Mouse (Mus musculus): ENCODE measurements around the gene Vipr1.

The Vipr1 gene

DNA sequence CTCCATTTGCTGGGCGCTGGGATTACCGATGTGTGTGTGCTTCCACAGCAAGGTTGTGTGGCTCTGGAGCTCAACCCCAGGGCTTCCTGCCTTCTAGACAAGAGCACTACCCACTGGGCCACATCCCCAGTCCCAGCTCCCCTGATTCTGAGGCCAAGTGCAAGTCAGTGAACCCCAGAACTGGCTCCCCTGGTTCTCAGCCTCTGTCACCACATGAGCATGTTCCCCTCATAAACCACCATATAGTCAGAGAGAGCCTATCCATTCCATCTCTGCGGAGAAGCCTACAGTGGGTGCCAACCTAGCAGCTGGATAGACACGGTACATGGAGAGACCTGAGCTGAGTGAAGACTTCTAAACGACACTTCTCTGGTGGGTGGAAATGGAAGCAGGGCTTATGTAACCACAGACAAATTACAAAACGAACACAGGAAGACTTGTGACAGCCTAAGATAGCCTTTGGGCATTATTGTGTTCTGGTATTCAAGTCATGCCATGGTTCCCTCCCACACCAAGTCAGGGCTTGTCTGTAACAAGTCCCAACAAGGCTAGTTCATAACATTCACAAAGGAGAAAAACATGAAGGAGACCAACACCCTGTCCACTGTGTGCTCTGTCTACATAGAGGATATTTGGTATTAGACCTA, 63.6 kb downstream of the Vipr1 start:
- in situ Hi-C loops (cut with MboI; ENCODE audit: unreplicated experiment in 2 of 2), result loop anchor here in 1 of 2 experiments (5.0 to 25.0 kb wide), 5 partner anchors 34 to 1781 kb away; partner anchors contain the start of genes 1110059G10Rik, Kif15, Limd1 and Pomgnt2

DNA sequence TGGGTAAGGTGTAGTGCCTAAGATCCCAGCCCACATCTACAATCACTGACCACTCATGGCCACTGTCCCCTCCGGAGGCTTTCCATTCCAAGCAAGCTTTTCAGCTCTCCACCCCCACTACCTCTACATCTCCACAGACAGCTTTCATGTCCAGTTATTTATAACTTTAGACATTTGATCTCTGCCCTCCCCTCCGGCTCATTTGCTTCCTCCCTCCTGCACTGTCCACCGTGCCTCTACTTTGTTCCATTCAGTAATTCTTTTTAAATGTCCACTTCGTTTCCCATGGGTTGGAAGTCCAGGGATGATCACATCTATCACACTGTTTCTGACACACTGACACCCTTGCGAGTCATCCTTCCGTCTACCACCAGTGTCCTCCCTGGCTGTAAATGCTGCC, 65.3 kb downstream of the Vipr1 start:
- in situ Hi-C loops (cut with MboI; ENCODE audit: unreplicated experiment in 2 of 2), result loop anchor here in 1 of 2 experiments (5.0 to 25.0 kb wide), 5 partner anchors 36 to 1780 kb away; partner anchors contain the start of genes 1110059G10Rik, Kif15, Limd1 and Pomgnt2

DNA sequence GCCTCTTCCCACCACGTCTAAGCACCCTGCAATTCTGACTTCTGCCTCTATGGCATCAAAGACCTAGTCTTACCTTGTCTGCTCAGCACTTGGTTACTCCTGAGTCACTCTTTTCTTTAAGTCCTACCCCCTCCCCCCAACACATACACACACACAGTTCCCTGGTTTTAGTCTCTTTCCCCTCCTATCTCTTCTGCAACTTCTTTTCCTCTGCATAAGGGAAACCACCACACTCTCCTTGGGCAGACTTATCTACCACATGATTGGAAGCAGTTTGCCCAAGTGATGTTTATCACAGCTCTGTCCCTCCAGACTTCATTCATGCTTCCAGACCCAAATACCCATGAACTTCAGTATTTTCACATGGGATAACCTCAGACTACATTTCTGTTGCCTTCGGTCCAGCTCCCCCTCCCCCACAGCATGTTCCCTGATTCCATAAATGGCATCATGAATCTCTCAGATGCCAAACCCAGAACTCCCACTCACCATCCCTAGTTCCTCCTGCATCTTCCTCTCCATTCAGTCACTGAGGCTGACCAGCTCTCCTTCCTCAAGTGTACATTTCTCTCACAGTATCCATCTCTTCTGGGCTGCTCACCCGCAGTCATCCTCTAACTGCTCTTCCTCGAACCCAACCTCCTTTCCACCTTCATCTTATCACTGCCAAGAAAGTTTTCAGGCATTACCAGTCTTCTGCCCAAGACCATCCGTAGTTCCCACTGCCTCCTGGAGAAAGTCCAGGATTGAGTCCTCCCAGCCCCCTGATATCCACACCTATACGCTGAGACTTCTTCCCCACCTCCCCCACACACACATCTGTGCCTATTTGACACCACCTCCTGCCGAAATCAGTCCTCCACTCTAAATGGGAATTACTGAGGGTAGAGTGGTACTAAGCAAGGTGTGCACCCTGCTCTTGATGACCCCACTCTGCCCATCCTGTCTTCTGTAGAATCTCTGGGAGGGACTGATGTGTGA, 66.3 kb downstream of the Vipr1 start:
- in situ Hi-C loops (cut with MboI; ENCODE audit: unreplicated experiment in 2 of 2), result loop anchor here in 1 of 2 experiments (5.0 to 25.0 kb wide), 5 partner anchors 36 to 1779 kb away; partner anchors contain the start of genes 1110059G10Rik, Kif15, Limd1 and Pomgnt2

- in situ Hi-C loops (cut with MboI; ENCODE audit: unreplicated experiment in 2 of 2), result loop anchor here in 1 of 2 experiments (5.0 to 25.0 kb wide), 5 partner anchors 38 to 1777 kb away; partner anchors contain the start of genes 1110059G10Rik, Kif15, Limd1 and Pomgnt2
Measured at GRCm38 (mm10) chr9:121709898-121710583, 67.5 kb downstream of the Vipr1 start, which contains the start of gene Ss18l2. TSS of gene Ss18l2 (plus strand) at chr9:121710329.

DNA sequence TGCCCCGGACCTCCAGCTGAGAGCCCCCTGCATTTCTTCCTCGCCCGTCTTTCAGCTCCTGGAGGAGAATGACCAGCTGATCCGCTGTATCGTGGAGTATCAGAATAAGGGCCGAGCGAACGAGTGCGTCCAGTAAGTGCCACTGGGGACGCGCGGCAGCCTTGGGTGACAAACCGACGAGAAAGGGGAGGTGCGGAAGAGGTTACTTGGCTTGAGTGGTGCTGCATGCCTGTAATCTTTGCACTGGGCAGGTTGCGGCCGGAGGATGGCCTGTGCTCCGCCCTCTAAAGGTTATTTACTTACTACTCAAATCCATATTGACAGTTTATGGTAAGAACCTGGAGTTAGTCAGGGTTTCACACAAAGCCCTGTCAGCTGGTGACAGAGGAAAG, 68.1 kb downstream of the Vipr1 start:
- in situ Hi-C loops (cut with MboI; ENCODE audit: unreplicated experiment in 2 of 2), result loop anchor here in 1 of 2 experiments (25.0 kb wide), 4 partner anchors 277 to 1777 kb away; partner anchors contain the start of genes 1110059G10Rik, Kif15, Limd1 and Pomgnt2

GRCm38 (mm10) chr9:121717048-121717447, 74.5 kb downstream of the Vipr1 start:
- in situ Hi-C loops (cut with MboI; ENCODE audit: unreplicated experiment in 2 of 2), result loop anchor here in 1 of 2 experiments (25.0 kb wide), 4 partner anchors 270 to 1770 kb away; partner anchors contain the start of genes 1110059G10Rik, Kif15, Limd1 and Pomgnt2

- in situ Hi-C loops (cut with MboI; ENCODE audit: unreplicated experiment in 2 of 2), result loop anchor here in 1 of 2 experiments (25.0 kb wide), 4 partner anchors 269 to 1769 kb away; partner anchors contain the start of genes 1110059G10Rik, Kif15, Limd1 and Pomgnt2
Measured at GRCm38 (mm10) chr9:121718070-121718705, 75.7 kb downstream of the Vipr1 start.

DNA sequence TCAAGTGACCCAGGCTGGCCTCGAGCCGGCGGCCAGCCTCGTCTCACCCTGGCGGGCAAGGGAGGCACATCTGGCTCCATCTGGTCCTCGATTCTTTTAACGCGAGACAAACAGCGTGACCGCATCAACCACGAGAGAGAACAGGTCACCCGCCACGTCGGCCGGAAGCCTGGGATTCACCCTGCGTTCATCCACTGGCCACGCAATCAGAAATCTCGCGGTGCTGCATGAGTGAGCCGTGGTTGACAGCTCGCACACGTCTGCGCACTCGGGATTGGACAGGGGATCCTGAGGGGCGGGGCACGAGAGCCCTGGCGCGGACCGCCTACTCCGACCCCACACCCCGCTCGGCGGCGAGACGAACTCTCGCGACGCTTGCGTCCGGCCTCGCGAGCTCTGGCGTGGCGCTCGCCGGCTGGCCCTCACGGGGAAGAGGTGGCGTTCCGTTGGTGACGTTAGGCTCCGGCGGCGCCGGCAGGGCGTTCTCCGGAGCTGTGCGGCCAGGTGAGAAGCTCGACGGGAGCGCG, 76.3 kb downstream of the Vipr1 start, which contains the start of gene Nktr:
Gene Nktr (plus strand): TSS at position 378 of the 527 bp plus-strand sequence.
- in situ Hi-C loops (cut with MboI; ENCODE audit: unreplicated experiment in 2 of 2), result loop anchor here in 1 of 2 experiments (25.0 kb wide), 4 partner anchors 268 to 1768 kb away; partner anchors contain the start of genes 1110059G10Rik, Kif15, Limd1 and Pomgnt2

GRCm38 (mm10) chr9:121719347-121720331, 77.1 kb downstream of the Vipr1 start:
- in situ Hi-C loops (cut with MboI; ENCODE audit: unreplicated experiment in 2 of 2), result loop anchor here in 1 of 2 experiments (25.0 kb wide), 4 partner anchors 268 to 1768 kb away; partner anchors contain the start of genes 1110059G10Rik, Kif15, Limd1 and Pomgnt2

Data from v-Abl transformed pro-B cells (cell line).